Mouse (Mus musculus) yolk sac, embryonic 10.5 days (tissue): ENCODE measurements around the gene Ttbk1.

Source experiments
- DNase-seq: peaks from one replicate; pipeline ENCODE4 v3.0.0-alpha.2; 2017; ENCODE audit warnings: low spot score

Ttbk1 gene

GRCm38 (mm10) chr17:46418628-46419027, 68.8 kb downstream of the Ttbk1 start:
- no peak for DNase-seq

GRCm38 (mm10) chr17:46408478-46408877, 79.0 kb downstream of the Ttbk1 start:
- no peak for DNase-seq

- no peak for DNase-seq
Observed at GRCm38 (mm10) chr17:46394631-46395030, 92.8 kb downstream of the Ttbk1 start.

GRCm38 (mm10) chr17:46393012-46393411, 94.5 kb downstream of the Ttbk1 start:
- no peak for DNase-seq
